Mouse (Mus musculus) ES-Bruce4 (cell line): ENCODE data around the gene Kcnj4.

Experiments used
- CTCF ChIP-seq: IDR thresholded peaks from one replicate; pipeline ENCODE4 v1.8.1; 2011; ENCODE audit warnings: low read depth, low read length
- EP300 ChIP-seq: IDR thresholded peaks from 2 replicates; pipeline ENCODE4 v1.6.1; 2011; ENCODE audit warnings: low read depth, low read length; ENCODE audit not compliant: insufficient read depth
- POLR2A ChIP-seq: IDR thresholded peaks from one replicate; pipeline ENCODE4 v1.8.1; 2011; ENCODE audit warnings: low read length; ENCODE audit not compliant: insufficient read depth

GRCm38 (mm10) chr15:79469577-79469976, 35.5 kb downstream of the Kcnj4 start:
- TF ChIP-seq CTCF (peak; percentile 22), EP300 (no peak), POLR2A (no peak)
